Mouse (Mus musculus) layer of hippocampus, adult 18-20 months (tissue): ENCODE measurements at regions not wholly inside any gene's neighbourhood (a gene's known extent, or its start where the extent isn't known, plus 50 kb on each side); places are given as distances from the start of the nearest gene placed in this dataset.
A peak's percentile ranks its signal among the peaks of the same experiment; 100 is the strongest.
"Not testable (repeated sequence)": the region's sequence is repeated elsewhere in the genome, so short reads cannot be mapped to it uniquely, and the experiment has no call there.

ENCODE experiments used
- DNase-seq, 2 experiments: peaks; one replicate each; pipeline ENCODE4 v3.0.0; 2022; ENCODE audit warnings: low spot score in 2 of 2

DNA sequence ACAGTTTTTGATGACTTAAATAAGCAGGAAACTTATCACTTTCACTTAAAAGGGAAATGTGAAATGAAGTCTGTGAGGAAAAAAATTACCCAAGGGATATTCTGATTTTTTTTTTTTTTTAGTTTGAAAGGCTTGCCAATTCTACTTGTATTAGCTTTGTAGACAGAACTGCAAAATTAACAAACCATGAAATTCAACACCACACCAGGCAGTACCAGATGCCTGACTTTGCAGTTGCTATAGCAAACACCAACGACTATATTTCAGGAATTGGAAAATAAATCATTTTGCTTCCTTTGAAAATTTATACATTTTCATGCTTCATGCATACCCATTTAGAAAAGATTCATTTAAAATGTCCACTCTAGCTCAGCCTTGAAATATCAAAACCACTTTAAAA is 1206.6 kb downstream of the Grik2 start:
- DNase-seq = peak; percentile 15 to 70

DNA sequence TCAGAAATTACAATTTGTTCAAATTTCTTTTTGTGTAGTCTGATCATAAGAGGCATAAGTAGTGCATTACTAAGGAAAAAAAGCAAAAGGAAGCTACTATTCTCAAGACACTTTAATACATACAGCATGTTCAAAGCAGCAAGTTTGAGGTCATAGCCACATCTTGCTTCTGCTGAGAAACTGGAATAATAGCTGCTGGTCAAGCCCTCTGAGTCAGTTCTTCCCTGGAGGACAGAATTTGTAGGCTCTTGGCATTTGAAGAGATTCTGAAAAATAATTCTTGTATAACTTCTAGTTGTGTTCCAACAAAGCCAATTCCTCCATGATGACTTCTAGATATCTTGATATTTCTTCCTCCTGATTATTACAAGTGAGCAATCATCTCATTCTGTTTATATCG is 1207.5 kb downstream of the Grik2 start:
- DNase-seq = no peak

DNA sequence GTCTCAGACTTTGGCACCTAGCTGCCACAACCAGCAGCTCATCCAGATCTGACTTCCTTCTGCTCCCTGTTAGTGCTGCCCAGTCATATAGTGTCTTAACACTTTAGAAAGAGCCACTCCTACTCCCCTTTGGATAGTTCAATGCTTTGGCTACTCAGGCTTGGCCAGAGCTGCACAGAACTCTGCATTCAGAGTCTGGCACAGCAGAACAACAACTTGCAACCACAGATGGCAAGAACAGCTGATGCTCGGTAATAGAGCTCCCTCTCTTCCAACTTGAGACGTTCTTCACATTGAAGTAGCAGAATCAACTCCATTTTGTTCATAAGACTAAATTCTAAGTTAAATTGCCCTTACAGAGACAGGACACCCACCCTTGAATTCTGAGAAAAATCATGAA is 1216.0 kb downstream of the Grik2 start:
- DNase-seq = peak; percentile 5 to 34

DNA sequence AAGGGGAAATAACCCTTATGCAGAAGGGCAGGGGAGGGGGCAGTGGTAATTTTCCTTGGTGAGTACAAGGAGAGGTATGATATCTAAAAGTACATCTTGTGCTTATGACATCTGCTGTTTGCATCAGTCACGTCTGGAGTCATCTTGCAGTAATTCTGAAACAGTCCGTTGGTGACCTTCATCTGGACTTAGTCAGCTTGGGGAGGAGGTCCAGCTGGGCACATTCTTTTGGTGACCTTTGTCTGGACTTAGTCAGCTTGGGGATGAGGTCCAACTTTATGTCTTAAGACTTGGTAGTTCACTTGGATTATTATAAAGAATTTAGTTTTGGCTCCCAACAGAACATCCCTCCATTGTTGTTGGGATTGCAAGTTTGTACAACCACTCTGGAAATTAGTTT is 1238.8 kb downstream of the Grik2 start:
- DNase-seq = not testable (repeated sequence)

DNA sequence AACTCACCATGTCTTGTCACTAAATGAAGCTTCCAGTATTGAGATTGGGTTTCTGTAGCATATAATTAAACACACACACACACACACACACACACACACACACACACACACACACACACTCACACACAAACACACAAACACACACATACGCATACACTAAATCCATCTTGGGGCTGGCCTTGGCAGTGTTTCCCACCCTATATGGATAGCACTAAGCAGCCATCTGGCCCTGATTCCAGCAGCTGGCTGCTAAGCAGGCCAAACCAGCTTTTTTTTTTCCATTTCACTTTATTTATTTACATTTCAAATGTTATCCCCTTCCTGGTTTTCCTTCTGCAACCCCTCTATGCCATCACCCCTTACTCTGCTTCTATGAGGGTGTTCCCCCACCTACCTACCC is 1266.3 kb downstream of the Grik2 start:
- DNase-seq = no peak

DNA sequence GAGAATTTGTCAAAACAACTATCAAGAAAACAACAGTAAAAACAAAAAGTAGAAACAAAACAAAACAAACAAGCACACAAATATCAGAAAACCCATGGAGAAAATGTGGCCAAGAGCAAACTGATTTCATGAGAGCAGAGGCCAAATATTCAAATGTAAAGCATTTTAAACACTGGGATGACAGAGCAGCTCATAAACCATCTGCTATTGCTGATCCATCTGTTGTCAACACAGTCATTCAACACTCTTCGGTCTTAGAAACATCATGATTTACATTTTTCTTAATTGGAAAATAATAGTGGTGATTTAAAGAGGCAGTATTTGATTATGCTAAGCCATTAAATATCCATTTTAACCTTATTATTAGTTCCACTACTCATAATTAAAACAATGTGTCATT is 1315.6 kb downstream of the Grik2 start:
- DNase-seq = peak; percentile 13 to 75

DNA sequence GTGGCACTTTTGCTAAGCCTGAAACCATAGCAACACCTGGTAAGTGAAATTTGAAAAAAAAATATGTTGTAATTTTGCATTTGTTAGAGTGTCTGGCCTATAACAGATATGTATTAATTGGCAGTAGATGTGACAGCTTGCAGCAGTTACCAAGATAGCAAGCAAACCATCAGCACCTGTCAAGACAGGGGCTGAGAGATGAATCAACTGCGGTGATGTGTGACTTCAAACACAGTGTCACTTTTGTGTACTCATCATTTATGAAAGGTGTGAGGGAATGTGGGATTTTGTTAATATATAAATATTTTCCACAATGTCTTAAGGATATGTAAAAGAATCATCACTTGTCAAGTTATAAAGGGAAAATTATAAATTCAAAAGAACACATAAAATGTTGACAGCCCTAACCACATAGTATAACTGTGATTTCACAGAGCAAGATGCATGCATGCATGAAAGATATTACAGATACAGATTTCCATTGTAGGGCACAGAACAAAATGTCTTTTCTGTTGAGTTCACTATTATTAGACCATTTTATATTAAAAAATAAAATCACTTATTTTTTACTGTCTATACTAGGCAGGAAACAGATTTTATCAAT is 1344.7 kb downstream of the Grik2 start:
- peak in 1 of 2 experiments; percentile 2 for DNase-seq

DNA sequence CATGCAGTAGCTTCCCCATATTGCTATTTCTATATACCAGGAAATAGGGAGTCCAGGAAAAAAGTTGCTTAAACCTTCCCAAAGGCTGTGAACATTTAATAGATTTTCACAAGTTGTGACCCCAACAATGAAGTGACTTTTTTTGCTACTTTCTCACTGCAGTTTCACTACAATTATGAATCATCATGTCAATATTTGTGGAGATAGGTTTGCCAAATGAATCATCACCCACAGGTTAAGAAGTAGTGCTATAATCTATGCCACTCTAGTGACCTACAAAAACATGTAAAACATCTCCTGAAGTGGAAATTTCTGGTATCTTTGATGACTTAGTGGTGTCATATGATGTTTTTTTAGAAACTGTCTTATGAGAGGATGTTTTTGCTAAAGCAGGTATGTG is 1355.3 kb downstream of the Grik2 start:
- no peak for DNase-seq

DNA sequence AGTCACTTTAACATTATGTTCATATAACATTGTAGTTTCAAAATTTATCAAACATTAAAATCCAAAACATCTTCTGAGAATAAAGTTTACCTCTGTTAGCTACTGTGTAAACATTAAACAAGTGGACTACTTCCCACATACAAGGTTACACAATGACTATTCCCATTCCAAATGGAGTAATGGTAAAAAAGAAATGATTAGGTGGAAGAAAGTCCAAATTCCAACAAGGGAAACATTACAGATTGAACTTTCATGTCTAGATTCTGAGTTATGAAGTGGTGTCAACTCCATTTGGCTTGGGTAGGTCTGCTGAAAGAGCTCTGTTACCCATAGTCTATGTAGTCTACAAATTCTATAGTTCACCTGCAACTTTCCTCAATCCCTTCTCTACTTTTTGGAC is 1363.1 kb downstream of the Grik2 start:
- no peak for DNase-seq

DNA sequence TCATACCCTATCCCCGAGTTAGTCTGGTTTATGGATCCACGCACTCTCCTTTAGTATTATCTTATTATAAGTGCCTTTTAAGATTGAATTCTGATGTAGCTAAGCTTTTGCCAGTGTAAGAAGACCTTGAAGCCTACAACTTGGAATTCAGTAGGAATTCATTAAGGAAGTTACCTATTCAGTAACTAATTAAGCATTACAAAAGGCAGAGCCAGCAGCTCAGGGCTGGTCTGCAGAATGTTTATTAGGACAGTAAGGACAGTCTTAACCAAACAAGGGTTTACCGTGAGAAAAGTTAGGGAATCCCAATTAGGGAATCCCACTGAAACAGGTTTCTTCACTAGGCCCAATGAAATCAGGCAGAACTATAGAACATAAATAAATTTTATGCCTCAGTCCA is 1383.5 kb downstream of the Grik2 start:
- DNase-seq = no peak
